Mouse (Mus musculus) thymus, postnatal 0 days (tissue): Measurements from ENCODE around the gene Csrnp2. TPM values are rescaled to one million over a fixed set of nuclear protein-coding genes. Genes with fewer than 3 reads are reported as not detected.

Experiments used
- DNase-seq: peaks from one replicate; pipeline ENCODE4 v3.0.0-alpha.2; 2015; ENCODE audit warnings: low spot score
- polyA plus RNA-seq: library from polyadenylated mRNA; unstranded; fragments of >200 nt; fragmentation: Nextera tagmentation; extraction: Ambion mirVana; gene quantifications from 2 replicates; pipeline ENCODE4 v1.2.1, GENCODE M21; 2015

Csrnp2 gene
- polyA plus RNA-seq, 1 experiment from 2014 or later: 6.6 TPM

DNA sequence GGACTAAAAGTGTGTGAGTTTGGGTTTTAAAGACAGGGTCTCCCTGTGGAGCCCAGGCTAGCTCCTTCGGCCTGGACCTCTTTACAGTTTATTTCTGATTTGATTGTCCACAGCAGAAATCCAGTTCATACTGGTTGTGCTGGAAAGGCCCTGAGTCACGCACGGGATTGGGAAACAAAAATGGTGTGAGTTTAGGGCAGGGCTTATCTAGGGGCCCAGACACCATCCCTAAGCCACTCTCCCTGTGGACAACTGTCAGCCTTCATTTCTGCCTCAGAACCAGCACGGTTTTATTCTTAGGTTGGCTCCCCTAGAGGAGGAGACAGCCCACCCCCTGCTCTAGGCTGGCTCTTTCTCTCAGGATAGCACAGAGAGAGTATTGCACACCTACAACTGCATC, 62.1 kb downstream of the Csrnp2 start:
- no peak for DNase-seq

- DNase-seq: no peak
Observed at GRCm38 (mm10) chr15:100429959-100430565, 65.2 kb downstream of the Csrnp2 start.

Other genes with a start within 250 kb of the Csrnp2 start
- not detected in 2 replicates for gene Tmprss12, start 214.7 kb downstream of the Csrnp2 start, polyA plus RNA-seq
- 4.4 and 6.4 TPM in 2 replicates for gene Mettl7a1, start 191.3 kb downstream of the Csrnp2 start, polyA plus RNA-seq
- gene Mettl7a3, start 160.6 kb downstream of the Csrnp2 start, polyA plus RNA-seq: 0.13 TPM in 1 of 2 replicates, not detected in the other
- 0.18 TPM in 1 of 2 replicates, not detected in the other for gene Methig1, start 142.3 kb downstream of the Csrnp2 start, polyA plus RNA-seq
- gene Mettl7a2, start 142.3 kb downstream of the Csrnp2 start, polyA plus RNA-seq: not detected in 2 replicates
- not detected in 2 replicates for gene Higd1c, start 130.9 kb downstream of the Csrnp2 start, polyA plus RNA-seq
- gene Gm5475, start 73.3 kb downstream of the Csrnp2 start, polyA plus RNA-seq: 0.16 and 0.18 TPM in 2 replicates
- 23.8 and 27.3 TPM in 2 replicates for gene Slc11a2, start 70.4 kb downstream of the Csrnp2 start, polyA plus RNA-seq
- gene Letmd1, start 26.5 kb downstream of the Csrnp2 start, polyA plus RNA-seq: 25.2 and 26.3 TPM in 2 replicates
- gene Tfcp2, start 56.5 kb upstream of the Csrnp2 start, polyA plus RNA-seq: 7.0 and 8.4 TPM in 2 replicates
- gene Pou6f1, start 104.5 kb upstream of the Csrnp2 start, polyA plus RNA-seq: 18.7 and 21.6 TPM in 2 replicates
- gene Dazap2, start 119.9 kb upstream of the Csrnp2 start, polyA plus RNA-seq: 266 and 303 TPM in 2 replicates
- 4.8 TPM in 2 replicates for gene Smagp, start 141.5 kb upstream of the Csrnp2 start, polyA plus RNA-seq
- gene Bin2, start 174.1 kb upstream of the Csrnp2 start, polyA plus RNA-seq: 33.1 and 45.9 TPM in 2 replicates
- 6.2 and 13.1 TPM in 2 replicates for gene Cela1, start 192.4 kb upstream of the Csrnp2 start, polyA plus RNA-seq
- gene Galnt6, start 233.9 kb upstream of the Csrnp2 start, polyA plus RNA-seq: 16.6 and 16.9 TPM in 2 replicates